Mouse (Mus musculus) induced T-regulatory cell, adult 2 months (primary cell): Measurements from ENCODE around the gene Eif2s2.
A peak's percentile ranks its signal among the peaks of the same experiment; 100 is the strongest.

ENCODE experiments used
- DNase-seq: peaks from one replicate; pipeline ENCODE4 v3.0.0-alpha.2; 2012; ENCODE audit warnings: low read depth

The Eif2s2 gene

GRCm38 (mm10) chr2:154893045-154893385 is 280 bp upstream of the Eif2s2 start:
- DNase-seq, result no peak

- DNase-seq, result peak; percentile 38
Measured at GRCm38 (mm10) chr2:154891585-154891984, 1.1 kb downstream of the Eif2s2 start.

GRCm38 (mm10) chr2:154876621-154877020 is 16.1 kb downstream of the Eif2s2 start:
- no peak for DNase-seq

- no peak for DNase-seq
Measured at GRCm38 (mm10) chr2:154869954-154870641, 22.6 kb downstream of the Eif2s2 start.

GRCm38 (mm10) chr2:154868106-154868505 is 24.6 kb downstream of the Eif2s2 start:
- no peak for DNase-seq

GRCm38 (mm10) chr2:154865696-154866095 is 27.0 kb downstream of the Eif2s2 start:
- no peak for DNase-seq

GRCm38 (mm10) chr2:154863672-154864071 is 29.1 kb downstream of the Eif2s2 start:
- DNase-seq, result no peak

GRCm38 (mm10) chr2:154855383-154855782 is 37.4 kb downstream of the Eif2s2 start:
- peak; percentile 83 for DNase-seq

- no peak for DNase-seq
Measured at GRCm38 (mm10) chr2:154848086-154848485, 44.6 kb downstream of the Eif2s2 start.

GRCm38 (mm10) chr2:154836537-154836936 is 56.2 kb downstream of the Eif2s2 start:
- DNase-seq, result peak; percentile 49

- no peak for DNase-seq
Measured at GRCm38 (mm10) chr2:154834149-154834865, 58.4 kb downstream of the Eif2s2 start.

GRCm38 (mm10) chr2:154832471-154832870 is 60.3 kb downstream of the Eif2s2 start:
- DNase-seq, result no peak

- DNase-seq, result no peak
Measured at GRCm38 (mm10) chr2:154827521-154827920, 65.2 kb downstream of the Eif2s2 start.

- peak; percentile 32 for DNase-seq
Measured at GRCm38 (mm10) chr2:154826054-154826538, 66.6 kb downstream of the Eif2s2 start.
